Mouse (Mus musculus) E14TG2a.4 (cell line): ENCODE results near the gene Supv3l1.

Source experiments
- CTCF ChIP-seq: conservative IDR thresholded peaks from 2 replicates; pipeline ENCODE4 v1.5.1; 2014; ENCODE audit warnings: low read length
- NANOG ChIP-seq: IDR thresholded peaks from 2 replicates; pipeline ENCODE4 v1.6.1; 2014; ENCODE audit warnings: borderline replicate concordance, low read length, mixed read lengths
- POU5F1 ChIP-seq: IDR thresholded peaks from 2 replicates; pipeline ENCODE4 v1.6.1; 2014; ENCODE audit warnings: low read length, borderline replicate concordance

DNA sequence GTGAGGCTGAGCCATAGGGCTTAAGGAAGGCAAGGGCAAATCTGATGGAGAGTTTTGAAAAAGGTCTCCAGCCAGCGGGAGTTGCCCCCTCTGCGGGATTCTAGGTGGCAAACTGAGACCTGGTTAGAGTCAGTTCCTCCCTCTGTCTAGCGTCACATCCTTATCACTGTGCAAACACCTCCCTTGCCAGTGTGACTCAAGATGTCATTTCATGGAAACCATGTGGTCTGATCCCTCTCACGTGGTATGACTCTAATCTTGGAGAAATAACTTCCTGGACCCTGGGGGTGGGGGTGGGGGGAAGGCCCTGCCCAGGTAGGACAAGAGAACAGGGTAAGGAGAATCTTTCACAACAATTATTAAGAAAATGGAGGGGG, 35.9 kb downstream of the Supv3l1 start:
- TF ChIP-seq CTCF (no peak), POU5F1 (no peak), NANOG (no peak)
